Mouse (Mus musculus): ENCODE results near the gene Spns2.
A peak's percentile ranks its signal among the peaks of the same experiment; 100 is the strongest.
"Not testable (repeated sequence)": the region's sequence is repeated elsewhere in the genome, so short reads cannot be mapped to it uniquely, and the experiment has no call there.

The Spns2 gene

GRCm38 (mm10) chr11:72436271-72436670 is 53.4 kb downstream of the Spns2 start:
- DNase-seq (ENCODE audit: low spot score), result peak; percentile 54

GRCm38 (mm10) chr11:72435694-72436045 is 54.0 kb downstream of the Spns2 start:
- peak; percentile 82 for DNase-seq (ENCODE audit: low spot score)

- peak; percentile 39 for DNase-seq (ENCODE audit: low spot score)
Measured at GRCm38 (mm10) chr11:72434963-72435693, 54.6 kb downstream of the Spns2 start, which contains the start of gene Ggt6. Gene Ggt6, plus strand, starts transcription at chr11:72435526.

- DNase-seq (ENCODE audit: low spot score), result not testable (repeated sequence)
Measured at GRCm38 (mm10) chr11:72430311-72431068, 59.2 kb downstream of the Spns2 start.

DNA sequence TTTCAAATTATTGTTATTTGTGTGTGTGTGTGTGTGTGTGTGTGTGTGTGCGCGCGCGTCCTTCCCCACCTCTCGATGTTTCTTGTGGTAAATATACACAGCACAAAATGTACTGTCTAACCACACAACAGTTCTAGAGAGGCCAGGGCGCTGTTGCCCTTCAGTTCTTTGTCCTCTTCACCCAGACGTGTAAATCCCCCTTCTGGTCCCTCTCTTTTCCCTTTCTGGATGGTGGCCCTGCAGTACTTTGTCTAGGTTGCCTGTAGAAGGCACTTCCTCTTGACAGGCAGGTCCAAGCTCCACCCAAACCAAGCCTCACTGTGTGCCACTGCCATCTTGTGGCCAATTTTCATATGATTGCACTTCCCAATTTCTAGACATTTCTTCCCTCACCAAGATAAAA is 60.4 kb downstream of the Spns2 start:
- peak; percentile 83 for DNase-seq (ENCODE audit: low spot score)

GRCm38 (mm10) chr11:72428694-72429093 is 61.0 kb downstream of the Spns2 start:
- peak; percentile 73 for DNase-seq (ENCODE audit: low spot score)

DNA sequence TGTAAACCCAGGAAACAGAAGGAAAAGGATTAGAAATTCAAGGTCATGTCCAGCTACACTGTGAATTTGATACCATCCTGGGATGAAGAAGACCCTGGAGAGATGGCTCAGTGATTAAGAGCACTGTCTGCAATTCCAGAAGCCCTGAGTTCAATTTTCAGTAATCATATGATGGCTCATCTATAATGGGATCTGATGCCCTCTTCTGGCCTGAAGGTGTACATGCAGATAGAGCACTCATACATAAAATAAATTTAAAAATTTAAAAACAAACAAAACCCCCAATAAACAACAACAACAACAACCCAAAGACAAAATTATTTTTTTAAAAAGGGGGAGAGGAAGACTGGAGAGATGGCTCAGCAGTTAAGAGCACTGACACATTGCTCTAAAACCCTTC is 62.8 kb downstream of the Spns2 start:
- DNase-seq (ENCODE audit: low spot score), result no peak

- DNase-seq (ENCODE audit: low spot score), result no peak
Measured at GRCm38 (mm10) chr11:72425201-72425600, 64.5 kb downstream of the Spns2 start.

GRCm38 (mm10) chr11:72423686-72424085 is 66.0 kb downstream of the Spns2 start:
- no peak for DNase-seq (ENCODE audit: low spot score)

GRCm38 (mm10) chr11:72421518-72422278 is 68.0 kb downstream of the Spns2 start:
- peak; percentile 38 for DNase-seq (ENCODE audit: low spot score)

DNA sequence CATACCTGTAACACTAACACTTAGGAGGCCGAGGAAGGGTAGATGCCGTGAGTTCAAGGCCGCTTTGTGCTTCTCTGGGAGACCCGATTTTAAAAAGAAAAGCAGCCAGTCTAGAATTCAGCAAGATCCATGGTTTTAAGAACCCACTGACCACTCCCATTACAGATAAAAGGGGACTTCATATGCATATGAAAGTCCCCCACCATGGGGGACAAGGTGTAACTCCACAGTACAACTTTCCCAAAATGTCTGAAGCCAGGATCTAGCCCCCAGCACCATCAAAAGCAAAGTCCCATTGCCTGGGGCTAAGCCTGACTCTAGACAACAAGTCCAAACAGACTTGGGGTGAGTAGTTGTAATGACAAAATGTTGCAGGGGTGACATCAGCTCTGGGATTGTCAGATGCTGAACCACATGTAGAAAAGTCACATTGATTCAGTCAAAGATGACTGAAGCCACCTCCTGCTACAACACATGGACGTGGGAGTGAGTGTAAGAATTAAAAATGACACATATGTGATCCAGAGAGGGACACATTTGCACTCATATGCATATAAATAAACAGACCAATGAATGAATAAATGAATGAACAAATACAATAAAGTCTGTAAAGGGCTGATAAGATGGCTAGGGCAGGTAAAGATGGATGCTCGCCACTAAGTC is 69.1 kb downstream of the Spns2 start:
- DNase-seq (ENCODE audit: low spot score), result no peak

- no peak for DNase-seq (ENCODE audit: low spot score)
Measured at GRCm38 (mm10) chr11:72419006-72419405, 70.7 kb downstream of the Spns2 start.

DNA sequence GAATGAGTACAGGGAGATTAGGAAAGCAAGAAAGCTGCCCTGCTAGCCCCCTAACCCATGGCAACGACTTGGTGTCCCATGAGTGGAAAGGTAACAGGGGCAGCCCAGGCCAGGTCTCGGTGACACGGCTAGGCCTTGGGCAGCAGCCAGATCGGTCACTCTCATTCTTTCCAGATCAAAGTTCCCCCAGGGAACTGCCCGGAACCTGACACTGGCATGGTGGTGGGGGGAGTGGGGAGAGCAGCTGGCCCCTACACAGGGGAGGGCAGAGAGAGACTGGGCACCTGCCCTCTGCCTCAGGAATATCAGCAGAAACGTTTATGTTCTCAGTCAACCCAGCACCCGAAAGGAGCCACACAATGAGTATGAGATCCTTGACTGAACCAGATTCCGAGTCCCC is 71.5 kb downstream of the Spns2 start:
- DNase-seq (ENCODE audit: low spot score), result no peak

GRCm38 (mm10) chr11:72417376-72417775 is 72.3 kb downstream of the Spns2 start:
- no peak for DNase-seq (ENCODE audit: low spot score)

DNA sequence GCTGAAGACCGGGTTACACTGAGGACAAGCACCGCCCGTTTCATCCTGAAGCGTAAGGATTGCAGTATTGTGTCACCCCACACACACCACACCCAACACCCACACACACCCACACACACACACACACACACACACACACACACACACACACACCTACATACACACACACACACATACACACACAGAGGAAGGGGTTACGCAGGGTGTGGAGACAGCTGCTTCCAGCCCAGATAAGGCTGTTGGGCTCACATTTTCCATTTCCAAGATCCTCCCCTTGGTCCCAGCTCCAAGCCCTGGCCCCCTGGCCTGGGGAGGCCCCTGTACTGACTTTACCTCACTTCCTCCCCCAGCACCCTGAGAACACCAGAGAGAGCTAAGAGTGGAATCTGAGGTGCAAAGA is 73.0 kb downstream of the Spns2 start:
- no peak for DNase-seq (ENCODE audit: low spot score)

GRCm38 (mm10) chr11:72415155-72415554 is 74.5 kb downstream of the Spns2 start:
- DNase-seq (ENCODE audit: low spot score), result no peak

DNA sequence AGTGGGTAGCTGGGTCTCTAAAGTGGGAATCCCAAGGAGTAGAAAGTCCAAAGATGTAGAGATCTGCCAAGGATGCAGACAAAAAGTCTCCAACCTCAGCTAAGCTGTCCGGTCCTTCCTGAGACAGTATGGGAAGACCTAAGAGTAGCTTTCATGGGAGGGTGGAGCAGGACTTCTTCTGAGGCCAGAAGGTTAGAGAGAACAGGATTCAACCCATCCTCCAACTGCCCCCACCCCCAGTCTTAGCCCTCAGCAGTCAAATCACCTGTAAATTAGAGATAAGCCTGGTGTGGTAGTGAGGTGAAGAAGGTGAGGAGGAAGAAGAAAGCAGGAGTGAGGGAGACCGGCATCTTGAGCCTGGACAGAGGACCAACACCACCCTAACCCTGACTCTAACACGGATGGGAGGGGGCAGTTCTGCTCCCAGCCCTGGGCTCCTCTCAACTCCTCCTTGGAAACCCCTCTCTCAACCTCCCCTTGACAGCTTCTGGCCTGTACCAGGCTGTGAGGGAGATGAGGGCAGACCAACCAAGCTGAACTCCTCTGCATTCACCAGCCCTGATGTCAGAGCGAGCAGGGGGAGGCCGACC is 76.0 kb downstream of the Spns2 start:
- DNase-seq (ENCODE audit: low spot score), result no peak

DNA sequence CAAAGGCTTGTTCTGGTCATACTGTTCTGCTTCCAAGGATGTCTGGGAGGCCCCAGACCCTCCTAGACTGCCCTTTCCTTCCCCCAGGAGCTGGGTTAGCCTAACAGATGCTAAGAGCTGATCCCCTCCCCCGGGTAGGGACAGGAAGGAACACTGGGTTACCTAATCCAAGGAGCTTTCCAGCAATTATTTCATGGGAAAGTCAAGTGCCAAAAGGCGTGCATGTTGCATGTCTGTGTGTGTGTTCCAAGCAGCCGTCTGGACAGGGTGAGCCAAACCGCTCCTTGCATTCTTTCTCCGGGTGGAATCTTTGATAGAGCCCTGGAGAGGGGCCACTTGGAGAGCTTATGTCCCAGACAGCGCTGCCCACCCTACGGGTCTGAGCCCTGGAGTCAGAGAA is 76.7 kb downstream of the Spns2 start:
- no peak for DNase-seq (ENCODE audit: low spot score)

- DNase-seq (ENCODE audit: low spot score), result no peak
Measured at GRCm38 (mm10) chr11:72411945-72412344, 77.8 kb downstream of the Spns2 start.

GRCm38 (mm10) chr11:72411093-72411921 is 78.4 kb downstream of the Spns2 start, which contains the start of gene Smtnl2:
Gene Smtnl2, minus strand, starts transcription at chr11:72411713.
- DNase-seq (ENCODE audit: low spot score), result no peak
